Mouse (Mus musculus): ENCODE measurements around the gene Gm5414.

- TF ChIP-seq CTCF (IDR thresholded peaks at IDR 0.05; ENCODE audit: low read depth, low read length) (no peak), POLR2A (IDR thresholded peaks at IDR 0.05; ENCODE audit: insufficient read depth, low read length) (no peak)
These were observed 52.5 kb downstream of the Gm5414 start for GRCm38 (mm10) chr15:101575506-101575905.
